Mouse (Mus musculus) hindbrain, embryonic 10.5 days (tissue): ENCODE results near the gene Cdv3. TPM values are rescaled to one million over a fixed set of nuclear protein-coding genes. Genes with fewer than 3 reads are reported as not detected.

Experiments
- DNase-seq: peaks from one replicate; pipeline ENCODE4 v3.0.0-alpha.2; 2017; ENCODE audit warnings: low spot score
- H3K27ac ChIP-seq: fragments of 300-500 bp; sonication (generic); 2 replicates; pipeline ENCODE4 v1.5.1; 2016; ENCODE audit warnings: mild to moderate bottlenecking, moderate library complexity
- H3K27me3 ChIP-seq: fragments of 300-500 bp; sonication (generic); 2 replicates; pipeline ENCODE4 v1.6.1; 2016; ENCODE audit warnings: mild to moderate bottlenecking; ENCODE audit not compliant: poor library complexity, insufficient read depth, severe bottlenecking
- H3K36me3 ChIP-seq: fragments of 300-500 bp; sonication (generic); 2 replicates; pipeline ENCODE4 v1.6.1; 2016; ENCODE audit warnings: mild to moderate bottlenecking, moderate library complexity
- H3K4me1 ChIP-seq: fragments of 300-500 bp; sonication (generic); replicated peaks from 2 replicates; pipeline ENCODE4 v1.6.1; 2016; ENCODE audit warnings: mild to moderate bottlenecking
- H3K4me3 ChIP-seq: fragments of 300-500 bp; sonication (generic); 2 replicates; pipeline ENCODE4 v1.5.1; 2016; ENCODE audit warnings: mild to moderate bottlenecking, moderate library complexity
- H3K9me3 ChIP-seq: fragments of 300-500 bp; sonication (generic); 2 replicates; pipeline ENCODE4 v1.6.1; 2016; ENCODE audit warnings: mild to moderate bottlenecking, moderate library complexity
- WGBS: fragments of 180-500 bp; shearing (Covaris S2); methylation state at CpG from one replicate; pipeline ENCODE4 v1.1.7; 2016; 5-methylcytosine and 5-hydroxymethylcytosine counted together
- polyA plus RNA-seq: library from polyadenylated mRNA; unstranded; fragments of >200 nt; fragmentation: Nextera tagmentation; extraction: Ambion mirVana; gene quantifications from 2 replicates; pipeline ENCODE4 v1.2.1, GENCODE M21; 2016

Gene Cdv3
- polyA plus RNA-seq, 1 experiment from 2014 or later = 150 TPM

DNA sequence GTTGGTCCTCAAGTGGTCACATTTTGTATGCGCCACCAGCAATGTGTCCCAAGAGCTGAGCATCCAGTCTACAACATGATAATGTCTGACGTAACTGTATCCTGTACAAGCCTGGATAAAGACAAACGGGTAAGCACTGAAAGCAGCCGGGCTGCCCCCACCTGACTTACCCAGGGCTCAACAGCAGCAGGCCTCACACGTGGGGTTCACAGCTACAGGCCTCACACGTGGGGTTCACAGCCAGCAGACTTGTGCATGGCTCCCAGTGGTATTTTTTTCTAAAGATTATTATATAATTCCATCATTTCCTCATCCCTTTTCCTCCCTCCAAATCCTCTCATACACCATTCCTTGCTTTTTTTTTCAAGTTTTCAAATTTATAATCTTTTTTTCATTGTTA lies 55.8 kb downstream of the Cdv3 start:
- no peak overlapping the region for H3K27ac ChIP-seq
- no peak overlapping the region for H3K4me3 ChIP-seq
- no peaks in the 10 kb centered on the region for H3K27me3 ChIP-seq
- peaks cover 31% of the 10 kb centered on the region for H3K4me1 ChIP-seq
- H3K9me3 ChIP-seq = no peaks in the 10 kb centered on the region
- peaks cover 83% of the 10 kb centered on the region for H3K36me3 ChIP-seq
- no peak for DNase-seq
- WGBS = 90% methylated on average over 6 of the region's 6 CpGs

DNA sequence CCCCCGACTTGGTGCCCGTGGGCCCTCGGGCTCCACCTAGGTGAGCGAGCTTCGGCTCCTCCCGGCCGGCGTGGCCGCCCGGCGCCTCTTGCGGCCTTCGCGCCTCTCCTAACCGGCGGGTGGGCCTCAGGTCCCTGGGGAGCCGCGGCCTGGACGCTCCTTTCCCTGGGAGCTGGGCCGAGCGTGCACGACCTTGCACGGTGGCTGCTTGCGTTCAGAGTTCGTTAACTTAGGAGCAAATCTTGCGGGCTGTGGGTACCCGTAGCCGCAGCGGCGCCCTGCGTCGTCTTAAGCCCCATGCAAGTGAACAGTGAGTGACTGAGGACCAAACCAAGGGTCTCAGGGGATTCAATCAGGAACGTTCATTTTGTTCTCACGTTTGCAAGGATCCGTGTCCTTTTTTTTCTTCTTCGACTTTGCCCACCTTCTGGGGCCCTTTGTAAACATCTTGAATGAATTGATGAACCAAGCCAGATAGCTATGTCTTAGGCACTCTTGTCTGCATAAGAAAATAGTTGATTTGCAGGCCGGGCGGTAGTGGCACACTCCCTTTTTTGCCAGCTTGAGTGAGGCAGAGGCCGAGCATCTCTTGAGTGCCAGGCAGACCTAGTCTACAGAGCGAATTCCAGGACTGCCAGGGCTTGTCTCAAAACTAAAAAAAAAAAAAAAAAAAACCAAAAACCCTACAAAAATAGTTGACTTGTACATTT lies 60.2 kb downstream of the Cdv3 start:
- peaks cover 40% of the 10 kb centered on the region for H3K36me3 ChIP-seq
- DNase-seq = no peak
- peak overlapping the region; percentile 77 for H3K4me3 ChIP-seq
- peaks cover 36% of the 10 kb centered on the region for H3K4me1 ChIP-seq
- peak overlapping the region; percentile 96 for H3K27ac ChIP-seq
- WGBS = under 1% methylated on average over 40 of the region's 40 CpGs
- no peaks in the 10 kb centered on the region for H3K9me3 ChIP-seq
- H3K27me3 ChIP-seq = no peaks in the 10 kb centered on the region

DNA sequence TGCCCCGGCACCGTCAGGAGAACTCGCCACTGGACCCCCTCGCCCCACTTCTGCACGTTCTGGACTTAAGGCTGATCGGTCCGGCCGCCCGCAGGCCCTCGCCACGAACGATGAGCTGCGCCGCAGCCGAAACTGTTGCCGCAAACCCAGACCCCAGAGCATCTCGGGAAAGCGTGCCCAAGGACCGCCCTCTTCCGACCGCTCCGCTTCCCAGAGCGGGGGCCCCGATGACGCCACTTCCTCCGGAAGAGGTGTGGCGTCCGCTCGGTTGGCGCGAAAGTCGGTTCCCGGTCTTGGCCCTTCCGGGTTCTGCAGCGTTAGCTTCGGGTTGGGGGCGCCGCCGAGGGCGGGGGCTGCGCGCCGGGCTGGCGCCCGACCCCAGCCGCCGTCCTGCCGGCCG lies 60.7 kb downstream of the Cdv3 start, which contains the start of the genes 1300017J02Rik and Topbp1:
Gene 1300017J02Rik, minus strand, starts transcription at position 156 of the 400 bp plus-strand sequence.
Gene Topbp1, plus strand, starts transcription at position 289 of the 400 bp plus-strand sequence.
- Histone ChIP-seq H3K4me3 (peak within 1 kb of the TSS; percentile 77), H3K4me1 (peaks cover 36% of the 10 kb centered on the region), H3K9me3 (no peaks in the 10 kb centered on the region), H3K27me3 (no peaks in the 10 kb centered on the region), H3K27ac (peak within 1 kb of the TSS; percentile 96), H3K36me3 (peaks cover 34% of the 10 kb centered on the region)
- under 1% methylated on average over 49 of the region's 49 CpGs for WGBS
- peak; percentile 96 for DNase-seq

Other genes with a start within 250 kb of the Cdv3 start
- gene Srprb, start 163.7 kb downstream of the Cdv3 start, polyA plus RNA-seq = 62.0 and 69.7 TPM in 2 replicates
- gene Gm20425, start 135.5 kb downstream of the Cdv3 start, polyA plus RNA-seq = not detected in 2 replicates
- gene Trf, start 135.4 kb downstream of the Cdv3 start, polyA plus RNA-seq = 17.2 and 27.2 TPM in 2 replicates
- gene 1300017J02Rik, start 60.8 kb downstream of the Cdv3 start, polyA plus RNA-seq = 3.1 and 4.4 TPM in 2 replicates
- gene Topbp1, start 60.6 kb downstream of the Cdv3 start, polyA plus RNA-seq = 55.9 and 81.8 TPM in 2 replicates
- 0.90 and 2.5 TPM in 2 replicates for gene Bfsp2, start 114.6 kb upstream of the Cdv3 start, polyA plus RNA-seq